Comparison of ENCODE assay signal across 9 mouse cellular contexts in genomic region chr4:118261771-118262473, GRCm38 (mm10). TPM values are rescaled to one million over a fixed set of nuclear protein-coding genes. Genes with fewer than 3 reads are reported as not detected.
DNase-seq lines count a peak whose midpoint lies in the region; ATAC-seq and TF ChIP-seq lines count a peak whose summit lies in the region.
"Had no signal": no experiment of that assay in that cellular context is flagged by ENCODE, and none has a peak within 500 bp of the region (broad histone marks: within the 10 kb centered on the region; RNA-seq: fewer than 3 reads in every experiment).

No protein-coding gene starts in this region.

- peak; percentile 22; the same call in 1 of the 2 replicates for ATAC-seq in hindbrain, embryonic 13.5 days (ENCODE audit: low FRiP score)
- ATAC-seq in midbrain, postnatal 0 days (ENCODE audit: low FRiP score): no peak

- peaks cover 91% of the 10 kb centered on the region for H3K4me1 ChIP-seq in hindbrain, embryonic 13.5 days (replicated peaks)
- H3K4me1 ChIP-seq in midbrain, postnatal 0 days (ENCODE audit: insufficient read depth, low read length): peaks cover 36% of the 10 kb centered on the region

- H3K9me3 ChIP-seq in hindbrain, embryonic 13.5 days: no peaks in the 10 kb centered on the region
- no peaks in the 10 kb centered on the region for H3K9me3 ChIP-seq in midbrain, postnatal 0 days (ENCODE audit: low read length)
- H3K9me3 ChIP-seq: liver, embryonic 13.5 days had no signal

- TF ChIP-seq CTCF in midbrain, postnatal 0 days (IDR thresholded peaks at IDR 0.05): no peak

- peak; percentile 33 for DNase-seq in ES-CJ7 (ENCODE audit: low read depth, low spot score)
- peak; percentile 61 for DNase-seq in embryo, embryonic 10 days (ENCODE audit: low spot score)
- peak; percentile 62 for DNase-seq in midbrain, postnatal 0 days (ENCODE audit: low spot score)
- DNase-seq in urinary bladder, adult 2 months (ENCODE audit: low spot score): no peak
- DNase-seq in layer of hippocampus, postnatal 14 days (ENCODE audit: low spot score in 2 of 2): no peak
- no peak for DNase-seq in testis, postnatal 10 days (ENCODE audit: low spot score)
- DNase-seq: liver, embryonic 13.5 days; right cerebral cortex, adult 18-20 months had no signal

- peak overlapping the region; percentile 82 for H3K27ac ChIP-seq in hindbrain, embryonic 13.5 days
- peak overlapping the region; percentile 71 for H3K27ac ChIP-seq in midbrain, postnatal 0 days (ENCODE audit: low read depth, low read length)
- H3K27ac ChIP-seq: liver, embryonic 13.5 days had no signal

- H3K27me3 ChIP-seq in hindbrain, embryonic 13.5 days: no peaks in the 10 kb centered on the region
- no peaks in the 10 kb centered on the region for H3K27me3 ChIP-seq in midbrain, postnatal 0 days (ENCODE audit: insufficient read depth, low read length)
- H3K27me3 ChIP-seq: liver, embryonic 13.5 days had no signal

- peaks cover 16% of the 10 kb centered on the region for H3K36me3 ChIP-seq in hindbrain, embryonic 13.5 days
- peaks cover 13% of the 10 kb centered on the region for H3K36me3 ChIP-seq in midbrain, postnatal 0 days (ENCODE audit: insufficient read depth, low read length)

- WGBS in hindbrain, embryonic 13.5 days: 37% methylated on average over 13 of the region's 13 CpGs
- WGBS in midbrain, postnatal 0 days: 37% methylated on average over 13 of the region's 13 CpGs

- H3K9ac ChIP-seq in hindbrain, embryonic 13.5 days: peak overlapping the region; percentile 77
- no peak overlapping the region for H3K9ac ChIP-seq in midbrain, postnatal 0 days (replicated peaks; ENCODE audit: low read length, poor library complexity, severe bottlenecking)

- peak overlapping the region; percentile 73 for H3K4me2 ChIP-seq in hindbrain, embryonic 13.5 days
- H3K4me2 ChIP-seq in midbrain, postnatal 0 days (ENCODE audit: low read depth, low read length, poor library complexity, severe bottlenecking): peak overlapping the region; percentile 85

- no peak overlapping the region for H3K4me3 ChIP-seq in hindbrain, embryonic 13.5 days
- no peak overlapping the region for H3K4me3 ChIP-seq in midbrain, postnatal 0 days (ENCODE audit: low read depth, low read length)

RNA-seq across cellular contexts. Expression of gene Ptprf, which starts 29.3 kb away (rescaled TPM):
- polyA plus RNA-seq in hindbrain, embryonic 13.5 days (2015; fragmentation: Nextera tagmentation; extraction: Ambion mirVana): 79.7 and 82.0 TPM in 2 replicates
- 160 and 186 TPM in 2 replicates for total RNA-seq in midbrain, postnatal 0 days (2014; rRNA removed)
- polyA plus RNA-seq in midbrain, postnatal 0 days (2015; fragmentation: Nextera tagmentation; extraction: Ambion mirVana): 46.4 and 48.1 TPM in 2 replicates
- polyA plus RNA-seq in urinary bladder, adult 2 months (2012; rRNA removed): 67.7 and 98.4 TPM in 2 replicates
- total RNA-seq in layer of hippocampus, postnatal 14 days (2021): 100 to 1,000 TPM; 106 to 112 TPM

Comparison
In these comparisons a context has a peak if more than half of its experiments do, and no peak if none do; other contexts are left out.
1. DNase-seq: peak in ES-CJ7 (single experiment), embryo, embryonic 10 days (single experiment) and midbrain, postnatal 0 days (single experiment); none in urinary bladder, adult 2 months (single experiment), layer of hippocampus, postnatal 14 days (0 of 2) and testis, postnatal 10 days (single experiment).